Mouse (Mus musculus): ENCODE data around the gene Rd3. TPM values are rescaled to one million over a fixed set of nuclear protein-coding genes. Genes with fewer than 3 reads are reported as not detected.

Rd3 gene
- polyA plus RNA-seq (2012; rRNA removed): 0.06 and 0.10 TPM in 2 replicates

- DNase-seq (ENCODE audit: low spot score): no peak
Observed at GRCm38 (mm10) chr1:191977187-191977586, at the start of gene Rd3. Gene Rd3 (plus strand): TSS chr1:191977370.

DNA sequence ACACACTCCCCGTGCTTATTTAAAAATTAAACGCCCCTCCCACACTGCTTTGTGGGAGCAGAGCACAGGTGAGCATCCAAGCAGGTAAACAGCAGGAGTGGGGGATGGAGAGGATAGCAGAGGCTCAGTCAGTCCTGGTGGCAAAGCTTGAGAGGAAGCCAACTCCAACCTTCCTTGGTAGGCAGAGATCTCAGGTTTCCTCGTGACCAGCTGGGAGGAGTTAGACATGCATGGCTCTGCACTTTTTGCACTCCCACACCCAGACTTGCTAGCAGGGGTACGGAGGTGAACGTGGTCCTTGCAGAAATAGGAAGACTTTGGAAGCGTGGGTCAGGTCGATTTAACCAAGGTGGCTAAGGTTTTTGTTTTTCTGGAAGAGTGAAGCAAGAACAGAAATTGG, 48.8 kb upstream of the Rd3 start:
- DNase-seq (ENCODE audit: low spot score): no peak

GRCm38 (mm10) chr1:191929065-191929464, 48.1 kb upstream of the Rd3 start:
- no peak for DNase-seq (ENCODE audit: low spot score)

DNA sequence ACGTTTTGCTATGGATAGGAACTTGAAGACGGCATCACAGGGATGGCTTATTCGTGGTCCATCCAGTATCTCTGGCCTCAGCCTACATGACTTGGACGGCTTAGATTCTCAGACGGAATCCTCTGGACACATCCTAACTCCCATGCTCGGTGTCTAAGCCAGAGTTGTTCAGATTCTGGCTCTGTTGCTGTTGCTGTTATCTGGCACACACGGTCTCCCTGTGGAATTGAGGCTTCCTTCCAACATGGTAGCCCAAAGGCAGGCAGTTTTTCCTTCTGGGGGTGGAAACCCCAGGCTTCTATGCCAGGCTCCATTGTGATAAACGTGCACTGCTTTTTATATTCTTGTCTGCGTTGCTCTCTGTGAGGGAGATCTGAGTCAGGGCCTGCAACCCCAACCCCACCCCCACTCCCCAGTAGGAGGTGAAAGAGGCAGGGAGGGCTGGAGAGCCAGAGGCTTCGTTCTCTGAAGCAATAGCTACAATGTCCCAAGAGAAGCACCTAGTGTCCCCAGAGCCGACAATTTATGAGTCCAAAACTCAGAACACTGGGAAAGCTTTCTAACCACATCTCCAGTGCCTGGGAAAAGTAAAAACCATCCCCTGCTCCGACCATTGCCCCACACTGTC, 47.2 kb upstream of the Rd3 start:
- DNase-seq (ENCODE audit: low spot score): no peak

- no peak for DNase-seq (ENCODE audit: low spot score)
Observed at GRCm38 (mm10) chr1:191930525-191931105, 46.6 kb upstream of the Rd3 start.

DNA sequence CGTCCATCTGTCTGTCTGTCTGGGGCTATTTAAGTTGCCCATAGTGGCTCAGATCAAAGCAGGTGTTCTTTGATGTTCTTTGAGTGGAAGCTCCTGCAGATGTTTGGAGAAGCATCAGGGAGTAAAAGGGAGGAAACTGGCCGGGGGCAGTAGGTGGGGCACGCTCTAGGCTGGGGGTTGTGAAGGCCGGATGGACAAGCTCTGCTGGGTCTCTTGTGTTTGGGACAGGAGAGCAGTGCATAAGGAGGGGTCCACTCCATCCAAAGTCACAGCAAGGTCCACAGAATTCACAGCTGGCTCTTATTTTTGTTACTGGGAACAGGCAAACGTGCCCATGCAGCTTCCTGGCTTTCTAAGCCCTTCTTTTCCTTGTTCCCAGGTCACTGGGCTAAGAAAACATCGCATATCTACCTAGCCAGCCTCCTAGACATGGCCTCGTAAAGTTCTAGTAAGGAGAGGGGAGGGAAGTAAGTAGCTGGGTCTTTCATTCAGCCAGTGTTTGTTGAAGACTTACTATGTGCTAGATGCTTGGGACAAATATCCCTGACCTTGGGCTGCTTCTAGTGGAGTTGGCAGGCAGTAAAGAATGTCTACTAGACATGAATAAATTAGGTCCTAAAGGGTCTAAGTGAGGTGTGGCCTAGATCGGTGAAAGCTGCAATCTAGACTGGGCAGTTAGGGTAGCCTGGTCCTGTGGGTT, 44.7 kb upstream of the Rd3 start:
- no peak for DNase-seq (ENCODE audit: low spot score)

DNA sequence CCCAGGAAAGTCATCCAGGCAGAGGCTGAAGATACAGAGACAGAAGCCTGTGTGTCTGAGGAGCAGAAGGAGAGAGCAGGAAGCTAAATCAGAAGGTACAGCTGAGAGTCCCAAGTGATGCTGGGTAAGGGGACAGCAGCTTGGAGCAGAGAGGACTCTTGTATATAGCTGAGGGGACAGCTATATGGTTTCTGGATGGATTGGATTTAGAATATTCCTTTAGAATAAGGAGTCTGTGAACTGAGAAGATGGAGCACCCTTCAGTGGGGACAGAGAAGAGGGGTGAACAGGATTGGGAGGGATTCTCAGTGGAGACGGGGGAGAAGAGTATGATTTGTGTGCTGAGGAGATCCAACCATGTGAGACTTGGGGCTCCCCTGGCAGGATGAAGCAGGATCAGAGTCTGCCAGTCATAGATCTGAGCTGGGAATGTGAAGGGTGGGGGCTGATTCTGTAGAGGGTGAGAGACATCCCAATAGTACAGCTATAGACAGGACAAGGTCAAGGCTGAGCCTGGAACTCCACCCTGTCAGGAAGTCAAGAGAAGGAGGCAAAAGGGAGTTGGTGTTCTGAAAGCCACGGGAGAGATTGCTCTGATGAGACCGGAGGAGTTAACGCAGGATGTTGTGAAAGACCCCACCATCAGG, 44.1 kb upstream of the Rd3 start:
- no peak for DNase-seq (ENCODE audit: low spot score)

DNA sequence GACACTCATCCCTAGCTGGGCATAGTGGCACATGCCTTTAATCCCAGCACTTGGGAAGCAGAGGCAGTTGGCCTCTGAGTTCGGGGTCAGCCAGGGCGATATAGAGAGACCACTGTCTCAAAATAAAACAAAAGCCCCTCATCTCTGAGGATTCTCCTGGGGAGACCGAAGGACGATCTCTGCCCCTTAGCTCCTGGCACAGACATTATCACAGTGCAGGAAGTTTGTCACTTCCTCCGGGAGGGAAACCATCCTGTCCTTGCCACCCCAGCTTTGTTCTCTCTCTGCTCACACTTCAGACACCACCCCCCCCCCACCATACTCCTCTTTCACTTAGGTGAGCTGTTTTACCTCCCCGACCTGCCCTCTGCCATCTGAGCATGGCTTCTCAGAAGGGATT, 33.5 kb upstream of the Rd3 start:
- DNase-seq (ENCODE audit: low spot score): no peak

DNA sequence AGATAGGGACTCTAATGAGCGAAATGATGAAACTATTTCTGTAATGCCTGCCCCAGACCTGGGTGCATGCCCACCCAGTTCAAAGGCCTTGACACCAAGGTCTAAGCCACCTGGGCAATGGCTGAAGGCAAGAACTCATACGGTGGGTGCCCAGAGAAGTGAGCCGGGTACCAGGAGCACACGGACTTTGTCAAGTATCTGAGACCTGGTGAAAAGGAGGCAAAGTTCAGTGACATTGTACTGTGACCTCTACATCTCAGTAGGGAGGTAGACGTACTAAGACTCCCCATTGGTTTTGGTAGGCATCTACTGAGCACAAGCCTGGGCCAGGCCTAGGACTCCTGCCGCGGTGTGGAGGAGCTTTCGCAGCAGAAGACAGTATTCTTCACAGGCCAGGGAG, 31.8 kb upstream of the Rd3 start:
- no peak for DNase-seq (ENCODE audit: low spot score)

DNA sequence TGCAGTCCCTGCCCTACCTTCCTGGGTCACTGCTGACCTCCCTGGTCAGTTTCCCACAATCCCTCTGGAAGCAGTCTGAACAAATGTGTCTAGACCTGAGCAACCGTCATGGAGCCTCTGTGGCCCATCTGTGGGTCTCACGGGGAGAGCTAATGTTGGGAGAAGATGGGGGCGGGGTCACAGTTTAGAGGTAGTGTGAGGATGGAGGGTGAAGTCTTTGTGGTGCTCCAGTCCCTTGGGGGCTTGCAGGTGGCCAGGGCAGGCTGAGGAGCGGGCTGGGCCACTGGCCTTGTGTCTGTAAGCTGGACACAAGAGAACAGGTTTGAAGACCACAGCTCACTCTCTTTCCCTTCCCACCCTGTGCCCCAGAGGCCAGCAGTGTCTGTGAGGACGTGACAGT, 31.4 kb upstream of the Rd3 start:
- DNase-seq (ENCODE audit: low spot score): no peak

- no peak for DNase-seq (ENCODE audit: low spot score)
Observed at GRCm38 (mm10) chr1:191946261-191946660, 30.9 kb upstream of the Rd3 start.

DNA sequence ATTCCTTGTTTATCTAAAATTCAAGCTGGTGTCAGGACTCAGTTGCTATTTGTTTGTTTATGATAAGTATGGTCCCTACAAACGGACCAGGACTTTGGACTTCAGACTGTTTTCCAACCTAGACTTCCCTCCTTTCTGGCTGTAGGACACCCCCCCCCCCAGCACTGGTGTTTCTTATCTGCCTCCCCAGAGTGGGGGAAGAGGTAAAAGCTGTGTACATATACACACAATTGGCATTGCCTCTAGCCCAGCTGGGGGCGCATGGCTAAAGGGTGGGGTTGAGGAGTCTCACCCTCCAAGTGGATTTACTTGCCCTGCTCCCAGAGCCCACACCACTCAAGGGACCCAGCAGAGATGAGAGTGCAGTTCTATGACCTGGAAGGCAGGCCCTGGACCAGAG, 30.3 kb upstream of the Rd3 start:
- DNase-seq (ENCODE audit: low spot score): no peak

DNA sequence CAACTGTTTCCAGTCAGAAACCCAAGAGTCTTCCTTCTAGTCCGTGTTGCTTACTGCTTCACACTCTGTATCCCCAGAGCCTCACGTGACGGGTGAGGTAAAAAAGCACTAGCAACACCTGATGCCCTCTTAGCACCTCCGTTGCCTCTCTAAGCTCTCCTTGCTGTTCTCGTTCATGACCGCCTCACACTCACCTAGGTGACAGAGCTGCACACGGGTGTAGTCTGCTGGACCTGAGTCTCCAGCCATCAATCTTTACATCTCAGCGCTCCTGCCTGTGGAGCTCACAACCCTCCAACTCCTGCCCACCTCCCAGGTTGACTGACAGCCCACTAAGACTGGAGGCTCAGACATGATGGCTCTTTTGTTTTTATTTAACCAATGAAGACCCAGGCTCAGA, 29.4 kb upstream of the Rd3 start:
- no peak for DNase-seq (ENCODE audit: low spot score)

DNA sequence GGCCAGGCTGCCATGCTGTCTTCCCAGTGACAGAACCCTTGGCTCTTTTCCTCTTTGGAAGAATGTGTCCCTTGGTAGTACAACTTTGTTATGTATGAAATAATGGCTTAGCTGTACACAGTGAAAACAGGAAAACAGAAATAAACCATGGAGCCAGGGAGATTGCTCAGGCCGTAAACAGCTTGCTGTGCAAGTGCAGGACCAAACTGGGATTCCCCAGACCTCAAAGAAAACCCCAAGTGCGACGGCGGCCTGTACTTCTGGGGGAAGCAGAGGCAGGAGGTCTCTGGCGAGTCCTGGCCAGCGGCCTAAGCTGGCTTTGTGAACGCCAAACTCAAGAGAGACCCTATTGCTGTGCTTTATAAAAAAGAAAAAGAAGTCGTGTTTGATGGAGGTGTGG, 28.6 kb upstream of the Rd3 start:
- DNase-seq (ENCODE audit: low spot score): no peak

GRCm38 (mm10) chr1:191950611-191951010, 26.6 kb upstream of the Rd3 start:
- DNase-seq (ENCODE audit: low spot score): no peak

DNA sequence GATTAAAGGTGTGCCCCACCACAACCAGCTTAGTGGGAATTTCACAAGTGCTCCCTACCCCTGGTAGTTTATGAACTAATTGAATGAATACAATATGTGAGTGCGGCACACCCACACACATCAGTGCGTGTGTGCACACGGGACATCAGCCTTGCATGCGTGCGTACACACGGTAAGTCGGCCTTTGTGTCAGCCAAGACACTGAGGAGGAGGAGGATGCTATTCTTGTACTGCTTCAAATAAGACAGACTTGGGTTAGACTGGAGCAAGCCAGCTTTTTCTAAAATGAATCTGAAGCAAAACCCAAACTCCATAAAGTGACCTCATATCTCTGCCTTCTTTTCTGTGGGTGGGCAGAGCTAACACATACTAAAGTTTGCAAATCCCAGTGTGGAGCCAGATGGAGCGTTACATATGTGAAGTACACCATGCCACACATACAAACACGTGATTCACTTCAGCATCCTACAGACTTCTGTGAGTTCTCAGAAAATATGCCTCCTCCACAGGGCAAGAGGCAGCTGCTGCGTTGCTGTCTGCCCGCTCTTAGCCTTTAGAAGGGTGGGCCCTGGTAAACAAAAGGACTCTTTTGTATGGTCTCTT, 24.3 kb upstream of the Rd3 start:
- no peak for DNase-seq (ENCODE audit: low spot score)

DNA sequence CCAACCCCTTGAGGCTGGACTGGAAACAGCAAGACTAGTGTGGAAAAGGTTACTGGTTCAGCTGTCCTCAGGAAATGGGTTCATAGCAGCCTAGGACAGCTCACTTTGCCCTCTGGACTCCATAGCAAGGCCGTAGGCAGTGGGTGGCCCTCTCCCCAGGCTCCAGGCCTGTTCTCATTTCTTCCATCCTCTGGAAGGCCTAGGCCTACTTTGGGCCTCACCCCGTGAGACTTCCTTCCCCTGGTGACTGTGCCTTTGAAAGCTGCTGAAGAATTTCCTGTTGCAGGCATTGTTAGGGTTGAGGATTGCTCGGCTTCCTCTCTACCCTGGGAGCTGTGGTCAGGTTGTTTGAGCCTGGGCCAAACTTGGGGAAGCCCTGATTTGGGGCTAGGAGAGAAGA, 22.1 kb upstream of the Rd3 start:
- DNase-seq (ENCODE audit: low spot score): no peak

DNA sequence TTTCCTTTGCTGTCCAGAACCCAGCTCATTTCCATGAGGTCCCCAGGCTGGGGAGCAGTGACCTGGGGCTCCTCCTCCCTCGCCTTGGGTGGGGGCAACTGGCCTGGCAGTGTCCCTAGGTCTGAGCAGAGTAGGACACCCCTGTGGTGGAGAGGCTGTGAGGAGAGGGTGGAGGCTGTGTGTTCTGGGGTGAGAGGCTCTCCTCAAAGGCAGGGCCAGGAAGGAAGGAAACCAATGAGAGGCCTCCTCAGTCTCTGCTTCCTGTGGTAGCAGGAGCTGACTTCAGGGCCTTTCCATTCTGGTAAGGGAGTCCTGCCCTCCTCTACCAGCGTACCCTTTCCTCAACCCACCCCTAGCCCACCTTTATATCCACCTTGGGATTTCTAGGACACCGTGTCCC, 20.9 kb upstream of the Rd3 start:
- DNase-seq (ENCODE audit: low spot score): no peak

- no peak for DNase-seq (ENCODE audit: low spot score)
Observed at GRCm38 (mm10) chr1:191956871-191957270, 20.3 kb upstream of the Rd3 start.

DNA sequence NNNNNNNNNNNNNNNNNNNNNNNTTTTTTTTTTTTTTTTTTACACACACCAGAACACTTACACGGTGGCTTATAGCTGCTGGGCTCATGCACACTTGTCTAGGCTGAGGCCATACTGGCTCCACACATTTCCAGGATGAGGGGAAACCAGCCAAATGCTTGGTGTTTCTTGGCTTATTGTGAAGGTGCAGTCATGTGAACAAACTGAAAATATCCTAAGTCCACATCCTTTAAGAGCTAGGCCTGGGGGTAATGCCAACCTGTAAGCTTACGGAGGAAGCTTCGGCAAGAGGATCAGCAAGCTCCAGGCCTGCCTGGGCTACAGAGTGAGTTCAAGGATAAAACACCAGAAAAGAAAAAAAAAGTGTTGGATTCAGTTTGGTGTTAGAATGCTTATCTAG, 19.8 kb upstream of the Rd3 start:
- no peak for DNase-seq (ENCODE audit: low spot score)

- DNase-seq (ENCODE audit: low spot score): no peak
Observed at GRCm38 (mm10) chr1:191960946-191961345, 16.2 kb upstream of the Rd3 start.

DNA sequence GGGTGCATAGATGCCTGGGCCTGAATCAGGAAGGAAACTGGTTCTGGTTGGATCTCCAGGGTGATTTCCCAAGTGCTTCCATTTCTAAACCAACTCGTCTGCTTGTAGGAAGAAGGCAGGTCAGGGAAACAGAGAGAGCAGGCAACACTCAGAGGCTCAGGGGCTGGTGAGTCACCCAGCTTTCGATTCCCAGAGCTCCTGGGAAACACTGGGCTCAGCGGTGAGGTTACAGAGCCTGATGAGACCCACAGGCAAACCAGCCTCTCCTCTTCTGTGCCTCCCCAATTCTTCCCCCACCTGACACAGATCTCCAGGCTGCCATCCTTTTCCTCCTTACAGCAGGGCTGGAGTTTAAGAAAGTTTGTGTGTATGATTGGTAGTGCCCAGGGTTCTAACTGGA, 13.8 kb upstream of the Rd3 start:
- no peak for DNase-seq (ENCODE audit: low spot score)
